Mouse (Mus musculus) heart, postnatal 0 days (tissue): ENCODE results near the gene Prr5l. TPM values are rescaled to one million over a fixed set of nuclear protein-coding genes. Genes with fewer than 3 reads are reported as not detected.

Experiments used
- ATAC-seq: fragments of 200-750 bp; cut with Nextera tagmentation; 2 replicates; pipeline ENCODE4 v1.8.0; 2017; ENCODE audit warnings: low read depth, moderate number of reproducible peaks, moderate library complexity; ENCODE audit not compliant: insufficient read depth
- DNase-seq: peaks from one replicate; pipeline ENCODE4 v3.0.0-alpha.2; 2016; ENCODE audit warnings: low spot score
- H3K27ac ChIP-seq: fragments of 300-500 bp; sonication (generic); 2 replicates; pipeline ENCODE4 v1.5.1; 2014; ENCODE audit warnings: low read depth, mild to moderate bottlenecking
- H3K27me3 ChIP-seq: fragments of 300-500 bp; sonication (generic); 2 replicates; pipeline ENCODE4 v1.6.1; 2014; ENCODE audit warnings: low read length, mixed read lengths; ENCODE audit not compliant: control insufficient read depth, insufficient read depth
- H3K36me3 ChIP-seq: fragments of 300-500 bp; sonication (generic); replicated peaks from 2 replicates; pipeline ENCODE4 v1.6.1; 2014; ENCODE audit warnings: low read length, mixed read lengths; ENCODE audit not compliant: control insufficient read depth, insufficient read depth
- H3K4me1 ChIP-seq: fragments of 300-500 bp; sonication (generic); 2 replicates; pipeline ENCODE4 v1.6.1; 2014; ENCODE audit warnings: antibody characterized with exemption; ENCODE audit not compliant: control insufficient read depth, insufficient read depth
- H3K4me2 ChIP-seq: fragments of 300-500 bp; sonication (generic); 2 replicates; pipeline ENCODE4 v1.6.1; 2014; ENCODE audit warnings: low read depth, mild to moderate bottlenecking, low read length, moderate library complexity
- H3K4me3 ChIP-seq: fragments of 300-500 bp; sonication (generic); 2 replicates; pipeline ENCODE4 v1.5.1; 2014; ENCODE audit warnings: low read depth, low read length
- H3K9ac ChIP-seq: fragments of 300-500 bp; sonication (generic); replicated peaks from 2 replicates; pipeline ENCODE4 v1.6.1; 2014; ENCODE audit warnings: low read depth, low read length, mixed read lengths
- H3K9me3 ChIP-seq: fragments of 300-500 bp; sonication (generic); replicated peaks from 2 replicates; pipeline ENCODE4 v1.6.1; 2016; ENCODE audit warnings: low read length; ENCODE audit not compliant: control insufficient read depth
- CTCF ChIP-seq: IDR thresholded peaks from 2 replicates; pipeline ENCODE4 v1.5.1; 2016; ENCODE audit warnings: antibody characterized with exemption, control low read depth, low read depth
- EP300 ChIP-seq: IDR thresholded peaks from 2 replicates; pipeline ENCODE4 v1.6.1; 2016; ENCODE audit warnings: antibody characterized with exemption, low read depth
- WGBS: fragments of 180-500 bp; shearing (Covaris S2); extraction: QIAGEN DNeasy Blood & Tissue Kit; methylation state at CpG from one replicate; pipeline ENCODE4 v1.1.7; 2014; 5-methylcytosine and 5-hydroxymethylcytosine counted together
- polyA plus RNA-seq: library from polyadenylated mRNA; unstranded; fragments of >200 nt; fragmentation: Nextera tagmentation; extraction: Ambion mirVana; gene quantifications from 2 replicates; pipeline ENCODE4 v1.2.1, GENCODE M21; 2015
- total RNA-seq: library from RNA; depleted of rRNA; stranded (reverse); fragments of >200 nt; gene quantifications from 2 replicates; pipeline ENCODE4 v1.2.3, GENCODE M21; 2014; ENCODE audit warnings: low replicate concordance

Prr5l gene
- total and polyA plus RNA-seq, 2 experiments from 2014 or later, result 2.9 to 16.1 TPM

DNA sequence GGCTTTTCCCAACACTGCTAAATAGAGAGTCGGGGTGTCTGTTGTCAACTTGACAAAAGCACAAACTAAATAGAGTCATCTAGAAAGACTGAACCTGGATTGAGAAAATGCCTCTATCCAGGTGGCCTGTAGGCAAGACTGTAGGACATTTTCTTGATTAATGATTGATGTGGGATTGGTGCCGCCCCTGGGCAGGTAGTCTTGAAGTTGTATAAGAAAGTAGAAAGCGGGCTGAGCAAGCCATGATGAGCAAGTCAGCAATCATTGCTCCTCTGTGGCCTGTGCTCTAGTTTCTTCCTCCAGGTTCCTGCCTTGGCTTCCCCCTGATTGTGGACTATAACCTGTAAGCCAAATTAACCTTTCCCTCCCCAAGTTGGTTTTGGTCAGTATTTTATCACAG, 11.3 kb upstream of the Prr5l start:
- H3K27me3 ChIP-seq, result no peaks in the 10 kb centered on the region
- no peak overlapping the region for H3K9ac ChIP-seq
- DNase-seq (no peak), ATAC-seq (no peak)
- H3K4me2 ChIP-seq, result no peak overlapping the region
- H3K36me3 ChIP-seq, result peaks cover 29% of the 10 kb centered on the region
- no peak overlapping the region for H3K4me3 ChIP-seq
- TF ChIP-seq EP300, result no peak
- no peak for TF ChIP-seq CTCF
- H3K27ac ChIP-seq, result no peak overlapping the region
- no peaks in the 10 kb centered on the region for H3K9me3 ChIP-seq
- 95% methylated on average over 3 of the region's 3 CpGs for WGBS
- no peaks in the 10 kb centered on the region for H3K4me1 ChIP-seq

DNA sequence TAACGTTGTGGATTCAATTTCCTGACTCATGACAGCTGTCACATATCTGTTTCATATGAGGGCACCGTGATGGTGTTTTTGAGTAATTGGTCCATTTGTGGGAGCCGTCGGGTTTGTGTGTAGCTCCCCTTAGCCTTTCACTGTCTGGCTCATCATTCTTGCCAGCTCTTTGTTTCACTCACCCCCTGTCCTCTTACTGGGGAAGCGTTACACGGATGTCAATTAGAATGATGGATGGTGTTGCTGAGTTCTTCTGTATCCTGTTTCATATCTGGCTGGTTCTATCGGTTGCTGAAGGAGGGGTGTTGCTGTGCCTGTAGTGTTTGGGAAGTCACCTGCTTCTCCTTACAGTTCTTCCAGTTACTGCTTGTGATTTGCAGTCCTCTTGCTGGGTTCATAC, 8.3 kb upstream of the Prr5l start:
- Histone ChIP-seq H3K27me3 (no peaks in the 10 kb centered on the region), H3K36me3 (peaks cover 12% of the 10 kb centered on the region), H3K4me1 (peaks cover 10% of the 10 kb centered on the region), H3K27ac (no peak overlapping the region), H3K4me2 (no peak overlapping the region), H3K9ac (no peak overlapping the region), H3K4me3 (no peak overlapping the region), H3K9me3 (no peaks in the 10 kb centered on the region)
- 61% methylated on average over 7 of the region's 7 CpGs for WGBS
- TF ChIP-seq EP300, result no peak
- no peak for TF ChIP-seq CTCF
- DNase-seq (no peak), ATAC-seq (no peak)

DNA sequence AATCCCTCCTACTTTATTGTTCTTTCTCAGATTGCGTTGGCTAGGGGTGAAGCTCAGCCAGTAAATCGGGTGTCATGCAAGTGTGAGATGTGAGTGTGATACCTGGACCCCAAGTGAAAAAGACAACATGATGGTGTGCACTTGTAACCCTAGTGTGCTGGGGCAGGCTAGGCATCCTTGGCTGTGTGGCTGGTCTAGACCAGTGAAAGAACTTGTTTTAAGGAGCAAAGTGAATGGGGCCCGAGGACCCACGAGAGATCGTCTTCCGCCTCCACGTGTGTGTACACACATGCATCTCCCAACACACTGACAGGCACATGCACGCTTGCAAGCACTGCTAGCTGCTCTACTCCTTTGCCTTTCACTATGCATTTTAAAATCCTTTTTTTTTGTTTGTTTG, 6.1 kb upstream of the Prr5l start:
- ATAC-seq, result no peak
- Histone ChIP-seq H3K4me1 (peaks cover 10% of the 10 kb centered on the region), H3K9me3 (no peaks in the 10 kb centered on the region), H3K36me3 (no peaks in the 10 kb centered on the region), H3K9ac (no peak overlapping the region), H3K27me3 (no peaks in the 10 kb centered on the region), H3K27ac (no peak overlapping the region), H3K4me3 (no peak overlapping the region), H3K4me2 (no peak overlapping the region)
- WGBS, result 86% methylated on average over 8 of the region's 8 CpGs
- DNase-seq, result no peak
- TF ChIP-seq CTCF, result no peak
- TF ChIP-seq EP300, result no peak

DNA sequence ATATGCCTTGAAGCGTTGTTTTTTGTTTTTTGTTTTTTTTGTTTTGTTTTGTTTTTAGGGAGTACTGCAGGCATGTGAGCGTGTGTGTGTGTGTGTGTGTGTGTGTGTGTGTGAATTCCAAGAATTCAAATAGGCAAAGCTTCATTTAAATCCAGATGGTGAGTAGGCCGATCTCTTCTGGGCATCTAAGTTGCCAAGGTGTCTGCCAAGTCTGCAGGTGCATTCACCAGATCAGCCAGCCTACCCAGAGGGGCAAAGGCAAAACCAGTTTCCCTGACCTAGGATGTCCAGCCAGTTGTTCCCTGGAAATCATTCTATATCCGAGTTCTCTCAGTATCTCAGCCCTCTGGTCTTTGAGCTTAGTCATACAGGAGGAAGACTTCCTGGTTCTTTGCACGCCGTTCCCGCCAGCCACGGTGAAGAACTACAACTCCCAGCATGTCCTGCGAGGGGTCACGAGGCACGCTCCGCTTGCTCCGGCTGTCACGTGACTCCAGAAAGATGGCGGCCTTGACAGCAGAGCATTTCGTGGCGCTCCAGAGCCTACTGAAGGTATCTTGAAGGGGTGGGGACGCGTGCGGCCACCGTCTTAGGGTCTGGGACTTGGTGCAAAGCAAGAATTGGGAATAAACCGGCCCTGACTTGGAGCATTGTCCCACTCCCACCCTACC, 3.1 kb upstream of the Prr5l start, which contains the start of gene Commd9:
TSS of gene Commd9 (plus strand) at position 480 of the 671 bp plus-strand sequence.
- 12% methylated on average over 22 of the region's 22 CpGs for WGBS
- ATAC-seq (peak; percentile 98), DNase-seq (peak; percentile 96)
- Histone ChIP-seq H3K4me1 (peaks cover 10% of the 10 kb centered on the region), H3K9me3 (no peaks in the 10 kb centered on the region), H3K27me3 (no peaks in the 10 kb centered on the region), H3K4me2 (peak within 1 kb of the TSS; percentile 85), H3K36me3 (no peaks in the 10 kb centered on the region), H3K27ac (no peak within 1 kb of the TSS), H3K9ac (peak within 1 kb of the TSS; percentile 69), H3K4me3 (peak within 1 kb of the TSS; percentile 74)
- TF ChIP-seq EP300 (no peak), CTCF (no peak)

DNA sequence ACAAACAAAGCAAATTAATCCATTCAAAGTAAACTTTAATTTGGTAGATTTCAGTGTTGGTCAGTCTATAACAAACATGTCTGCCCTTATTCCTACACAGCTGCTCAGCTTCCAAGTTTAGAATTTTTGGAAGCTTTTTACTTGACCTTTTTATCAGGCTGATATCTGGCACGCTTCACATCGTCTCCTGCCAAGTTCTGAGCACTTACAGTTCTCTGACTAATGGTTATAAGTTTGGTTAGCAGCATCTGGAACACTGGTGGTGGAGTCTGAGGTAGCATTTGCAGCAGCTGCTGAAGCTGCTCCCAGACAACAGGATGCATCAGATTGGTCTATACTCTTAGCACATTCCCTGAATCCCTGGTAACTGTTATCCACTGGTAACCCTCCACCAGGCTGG, 1.5 kb upstream of the Prr5l start:
- H3K9ac ChIP-seq, result no peak overlapping the region
- TF ChIP-seq EP300 (no peak), CTCF (no peak)
- 34% methylated on average over 2 of the region's 2 CpGs for WGBS
- H3K4me2 ChIP-seq, result no peak overlapping the region
- ATAC-seq (no peak), DNase-seq (no peak)
- H3K36me3 ChIP-seq, result no peaks in the 10 kb centered on the region
- H3K4me3 ChIP-seq, result no peak overlapping the region
- no peaks in the 10 kb centered on the region for H3K27me3 ChIP-seq
- no peaks in the 10 kb centered on the region for H3K9me3 ChIP-seq
- H3K4me1 ChIP-seq, result peaks cover 10% of the 10 kb centered on the region
- H3K27ac ChIP-seq, result no peak overlapping the region
